Mouse (Mus musculus): ENCODE results near the gene Gm14214. TPM values are rescaled to one million over a fixed set of nuclear protein-coding genes. Genes with fewer than 3 reads are reported as not detected.
A peak's percentile ranks its signal among the peaks of the same experiment; 100 is the strongest.

Gene Gm14214
- polyA plus RNA-seq, 2 experiments from 2014 or later, result 1.4 TPM; not detected in 1

- ATAC-seq, result no peak
These were observed 4.2 kb upstream of the Gm14214 start for GRCm38 (mm10) chr2:154774032-154774431.

GRCm38 (mm10) chr2:154771604-154772003, 1.8 kb upstream of the Gm14214 start:
- no peak for ATAC-seq

- ATAC-seq, result no peak
These were observed 2.8 kb downstream of the Gm14214 start for GRCm38 (mm10) chr2:154767051-154767450.

- ATAC-seq, result no peak
These were observed 4.2 kb downstream of the Gm14214 start for GRCm38 (mm10) chr2:154765554-154766008.

- ATAC-seq, result no peak
These were observed 4.9 kb downstream of the Gm14214 start for GRCm38 (mm10) chr2:154764828-154765497.

- no peak for ATAC-seq
These were observed 6.6 kb downstream of the Gm14214 start for GRCm38 (mm10) chr2:154763226-154763625.

- ATAC-seq, result no peak
These were observed 11.4 kb downstream of the Gm14214 start for GRCm38 (mm10) chr2:154758454-154758853.

GRCm38 (mm10) chr2:154757691-154758090, 12.1 kb downstream of the Gm14214 start:
- ATAC-seq, result no peak

GRCm38 (mm10) chr2:154755791-154756190, 14.0 kb downstream of the Gm14214 start:
- no peak for ATAC-seq

GRCm38 (mm10) chr2:154754068-154754560, 15.7 kb downstream of the Gm14214 start:
- ATAC-seq, result no peak

- no peak for ATAC-seq
These were observed 17.9 kb downstream of the Gm14214 start for GRCm38 (mm10) chr2:154751924-154752323.

GRCm38 (mm10) chr2:154749046-154750036, 20.5 kb downstream of the Gm14214 start:
- no peak for ATAC-seq

- ATAC-seq, result no peak
These were observed 21.4 kb downstream of the Gm14214 start for GRCm38 (mm10) chr2:154748383-154748782.

GRCm38 (mm10) chr2:154743915-154744314, 25.9 kb downstream of the Gm14214 start:
- ATAC-seq, result no peak

- ATAC-seq, result no peak
These were observed 26.7 kb downstream of the Gm14214 start for GRCm38 (mm10) chr2:154742911-154743819.

- ATAC-seq, result no peak
These were observed 31.2 kb downstream of the Gm14214 start for GRCm38 (mm10) chr2:154738621-154739020.

GRCm38 (mm10) chr2:154735986-154736385, 33.8 kb downstream of the Gm14214 start:
- ATAC-seq, result no peak

GRCm38 (mm10) chr2:154735416-154735815, 34.4 kb downstream of the Gm14214 start:
- no peak for ATAC-seq

- ATAC-seq, result no peak
These were observed 34.9 kb downstream of the Gm14214 start for GRCm38 (mm10) chr2:154734977-154735376.

GRCm38 (mm10) chr2:154732503-154733141, 37.2 kb downstream of the Gm14214 start:
- ATAC-seq, result peak; percentile 46

GRCm38 (mm10) chr2:154731916-154732315, 37.9 kb downstream of the Gm14214 start:
- no peak for ATAC-seq

GRCm38 (mm10) chr2:154730841-154731240, 39.0 kb downstream of the Gm14214 start:
- no peak for ATAC-seq

Data from activated CD4-positive, CD25-positive, alpha-beta regulatory T cell, adult 4 months (primary cell).